Mouse (Mus musculus): ENCODE data around the gene Sprr2h. TPM values are rescaled to one million over a fixed set of nuclear protein-coding genes. Genes with fewer than 3 reads are reported as not detected.

Sprr2h gene
- polyA plus RNA-seq, 1 experiment from 2014 or later = 4.6 TPM

Other genes with a start within 250 kb of the Sprr2h start
- not detected in 2 replicates for gene Lelp1, start 242.9 kb upstream of the Sprr2h start, polyA plus RNA-seq (2015; fragmentation: Nextera tagmentation; extraction: Ambion mirVana)
- 0.12 TPM in 1 of 2 replicates, not detected in the other for gene Sprr2a1, start 169.9 kb upstream of the Sprr2h start, polyA plus RNA-seq (2015; fragmentation: Nextera tagmentation; extraction: Ambion mirVana)
- 2.5 and 6.2 TPM in 2 replicates for gene Sprr2a2, start 169.8 kb upstream of the Sprr2h start, polyA plus RNA-seq (2015; fragmentation: Nextera tagmentation; extraction: Ambion mirVana)
- gene Sprr2a3, start 100.3 kb upstream of the Sprr2h start, polyA plus RNA-seq (2015; fragmentation: Nextera tagmentation; extraction: Ambion mirVana) = 0.39 TPM in 1 of 2 replicates, not detected in the other
- 0.29 TPM in 1 of 2 replicates, not detected in the other for gene Sprr2b, start 69.1 kb upstream of the Sprr2h start, polyA plus RNA-seq (2015; fragmentation: Nextera tagmentation; extraction: Ambion mirVana)
- not detected in 2 replicates for gene Sprr2d, start 46.5 kb upstream of the Sprr2h start, polyA plus RNA-seq (2015; fragmentation: Nextera tagmentation; extraction: Ambion mirVana)
- not detected in 2 replicates for gene Sprr2e, start 33.5 kb upstream of the Sprr2h start, polyA plus RNA-seq (2015; fragmentation: Nextera tagmentation; extraction: Ambion mirVana)
- not detected in 2 replicates for gene Sprr2f, start 20.5 kb upstream of the Sprr2h start, polyA plus RNA-seq (2015; fragmentation: Nextera tagmentation; extraction: Ambion mirVana)
- 0.29 TPM in 1 of 2 replicates, not detected in the other for gene Sprr2i, start 22.3 kb downstream of the Sprr2h start, polyA plus RNA-seq (2015; fragmentation: Nextera tagmentation; extraction: Ambion mirVana)
- gene Sprr2j-ps, start 32.4 kb downstream of the Sprr2h start, polyA plus RNA-seq (2015; fragmentation: Nextera tagmentation; extraction: Ambion mirVana) = 0.26 TPM in 1 of 2 replicates, not detected in the other
- 8.5 and 21.1 TPM in 2 replicates for gene Gm9774, start 43.7 kb downstream of the Sprr2h start, polyA plus RNA-seq (2015; fragmentation: Nextera tagmentation; extraction: Ambion mirVana)
- gene Sprr2k, start 46.9 kb downstream of the Sprr2h start, polyA plus RNA-seq (2015; fragmentation: Nextera tagmentation; extraction: Ambion mirVana) = 1.2 TPM in 2 replicates
- 50.3 and 55.6 TPM in 2 replicates for gene Sprr1b, start 53.1 kb downstream of the Sprr2h start, polyA plus RNA-seq (2015; fragmentation: Nextera tagmentation; extraction: Ambion mirVana)
- gene Sprr3, start 73.0 kb downstream of the Sprr2h start, polyA plus RNA-seq (2015; fragmentation: Nextera tagmentation; extraction: Ambion mirVana) = 27.2 and 28.3 TPM in 2 replicates
- 303 and 332 TPM in 2 replicates for gene Sprr1a, start 100.2 kb downstream of the Sprr2h start, polyA plus RNA-seq (2015; fragmentation: Nextera tagmentation; extraction: Ambion mirVana)
- 2.3 and 6.7 TPM in 2 replicates for gene Sprr4, start 114.8 kb downstream of the Sprr2h start, polyA plus RNA-seq (2015; fragmentation: Nextera tagmentation; extraction: Ambion mirVana)
- gene 2310046K23Rik, start 148.8 kb downstream of the Sprr2h start, polyA plus RNA-seq (2015; fragmentation: Nextera tagmentation; extraction: Ambion mirVana) = 5.0 and 5.6 TPM in 2 replicates
- 11.6 and 13.2 TPM in 2 replicates for gene Ivl, start 188.1 kb downstream of the Sprr2h start, polyA plus RNA-seq (2015; fragmentation: Nextera tagmentation; extraction: Ambion mirVana)
- gene Smcp, start 203.3 kb downstream of the Sprr2h start, polyA plus RNA-seq (2015; fragmentation: Nextera tagmentation; extraction: Ambion mirVana) = not detected in 2 replicates
- 0.89 and 1.1 TPM in 2 replicates for gene 2210017I01Rik, start 221.8 kb downstream of the Sprr2h start, polyA plus RNA-seq (2015; fragmentation: Nextera tagmentation; extraction: Ambion mirVana)
- 7.3 TPM in 2 replicates for gene Lce6a, start 236.0 kb downstream of the Sprr2h start, polyA plus RNA-seq (2015; fragmentation: Nextera tagmentation; extraction: Ambion mirVana)

Measured in embryonic facial prominence, embryonic 15.5 days (tissue).